Mouse (Mus musculus) lung, embryonic 16.5 days (tissue): ENCODE results near the gene Mogat2. TPM values are rescaled to one million over a fixed set of nuclear protein-coding genes. Genes with fewer than 3 reads are reported as not detected.

ENCODE experiments used
- ATAC-seq: fragments of 200-750 bp; cut with Nextera tagmentation; 2 replicates; pipeline ENCODE4 v1.8.0; 2017; ENCODE audit warnings: low read depth, mild to moderate bottlenecking, moderate library complexity
- H3K27ac ChIP-seq: fragments of 300-500 bp; sonication (generic); 2 replicates; pipeline ENCODE4 v1.5.1; 2014; ENCODE audit warnings: mild to moderate bottlenecking, control low read depth, low read length
- H3K27me3 ChIP-seq: fragments of 300-500 bp; sonication (generic); 2 replicates; pipeline ENCODE4 v1.6.1; 2014; ENCODE audit warnings: low read depth, low read length, mixed read lengths; ENCODE audit not compliant: control insufficient read depth, insufficient read depth
- H3K36me3 ChIP-seq: fragments of 300-500 bp; sonication (generic); 2 replicates; pipeline ENCODE4 v1.6.1; 2014; ENCODE audit warnings: low read length; ENCODE audit not compliant: control insufficient read depth, insufficient read depth
- H3K4me1 ChIP-seq: fragments of 300-500 bp; sonication (generic); replicated peaks from 2 replicates; pipeline ENCODE4 v1.6.1; 2014; ENCODE audit warnings: low read length, mixed read lengths; ENCODE audit not compliant: control insufficient read depth, insufficient read depth
- H3K4me2 ChIP-seq: fragments of 300-500 bp; sonication (generic); 2 replicates; pipeline ENCODE4 v1.6.1; 2014; ENCODE audit warnings: low read depth, low read length, control low read depth
- H3K4me3 ChIP-seq: fragments of 300-500 bp; sonication (generic); 2 replicates; pipeline ENCODE4 v1.5.1; 2014; ENCODE audit warnings: mild to moderate bottlenecking, low read length, control low read depth
- H3K9ac ChIP-seq: fragments of 300-500 bp; sonication (generic); 2 replicates; pipeline ENCODE4 v1.6.1; 2014; ENCODE audit warnings: low read length, control low read depth
- H3K9me3 ChIP-seq: fragments of 300-500 bp; sonication (generic); 2 replicates; pipeline ENCODE4 v1.6.1; 2016; ENCODE audit warnings: low read length; ENCODE audit not compliant: control insufficient read depth
- WGBS: fragments of 180-500 bp; shearing (Covaris S2); extraction: QIAGEN DNeasy Blood & Tissue Kit; methylation state at CpG from one replicate; pipeline ENCODE4 v1.1.7; 2014; 5-methylcytosine and 5-hydroxymethylcytosine counted together
- polyA plus RNA-seq: library from polyadenylated mRNA; unstranded; fragments of >200 nt; fragmentation: Nextera tagmentation; extraction: Ambion mirVana; gene quantifications from 2 replicates; pipeline ENCODE4 v1.2.1, GENCODE M21; 2015

Gene Mogat2
- polyA plus RNA-seq, 1 experiment from 2014 or later: 0.94 TPM

DNA sequence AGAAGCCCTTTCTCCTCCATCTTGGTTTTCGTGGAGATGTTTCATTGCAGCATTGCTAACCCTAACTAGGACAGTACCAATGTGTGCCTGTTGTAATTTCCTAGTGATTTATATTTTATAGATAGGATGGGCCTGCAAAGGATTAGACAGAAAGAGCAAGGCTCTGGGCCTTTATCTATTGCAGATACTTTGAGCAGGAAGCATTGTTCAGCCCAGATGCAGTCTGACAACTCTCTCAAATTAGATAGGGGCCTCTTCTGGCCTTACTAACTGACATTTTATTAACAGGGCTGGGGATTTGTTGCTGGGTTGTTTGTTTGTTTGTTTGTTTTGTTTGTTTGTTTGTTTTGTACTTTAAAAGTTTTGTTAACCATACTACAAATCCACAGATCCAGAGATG, 25.4 kb downstream of the Mogat2 start:
- Histone ChIP-seq H3K9ac (no peak overlapping the region), H3K27me3 (no peaks in the 10 kb centered on the region), H3K27ac (no peak overlapping the region), H3K4me1 (peaks cover 15% of the 10 kb centered on the region), H3K4me2 (no peak overlapping the region), H3K9me3 (no peaks in the 10 kb centered on the region), H3K4me3 (no peak overlapping the region), H3K36me3 (no peaks in the 10 kb centered on the region)
- 93% methylated on average over 1 of the region's 1 CpGs for WGBS
- no peak for ATAC-seq

DNA sequence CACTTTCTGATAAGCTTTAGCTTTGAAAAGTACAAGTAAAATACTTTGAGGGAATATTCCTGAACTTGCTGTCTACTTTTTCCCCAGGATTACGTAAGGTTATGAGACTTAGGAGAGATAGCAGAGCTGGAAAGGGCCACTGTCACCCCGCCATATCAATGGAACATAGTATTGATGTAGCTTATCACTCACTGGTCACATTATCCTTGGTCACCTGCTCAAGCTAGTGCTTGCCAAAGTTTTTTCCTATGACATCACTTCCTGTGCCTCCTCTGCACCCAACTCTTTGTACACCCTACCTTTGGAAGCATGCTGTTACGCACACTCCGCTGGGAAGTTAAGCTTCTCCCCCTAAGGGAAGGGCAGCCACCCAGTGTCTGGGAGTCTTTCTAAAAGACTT, 29.7 kb downstream of the Mogat2 start:
- Histone ChIP-seq H3K36me3 (no peaks in the 10 kb centered on the region), H3K4me3 (no peak overlapping the region), H3K9me3 (no peaks in the 10 kb centered on the region), H3K27ac (no peak overlapping the region), H3K4me2 (no peak overlapping the region), H3K4me1 (no peaks in the 10 kb centered on the region), H3K27me3 (no peaks in the 10 kb centered on the region), H3K9ac (no peak overlapping the region)
- WGBS: 87% methylated on average over 4 of the region's 4 CpGs
- no peak for ATAC-seq

DNA sequence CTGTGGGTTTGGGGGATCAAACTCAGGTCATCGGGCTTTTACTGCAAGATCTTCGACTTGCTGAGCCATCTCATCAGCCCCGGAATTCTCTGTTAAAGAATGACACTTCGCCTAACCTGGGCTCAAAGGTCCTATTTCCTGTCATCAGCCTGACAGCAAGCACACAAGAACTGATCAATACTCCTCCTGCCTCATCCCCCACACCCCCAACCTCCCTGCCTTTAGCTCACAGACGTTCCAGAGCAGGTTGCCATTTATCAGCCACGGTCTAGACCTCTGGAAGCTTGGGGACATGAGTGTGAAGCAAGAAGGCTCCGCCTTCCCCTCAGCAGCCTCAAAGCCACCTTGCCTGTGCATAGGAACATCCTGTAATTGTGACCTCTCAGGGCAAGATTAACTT, 32.1 kb downstream of the Mogat2 start:
- Histone ChIP-seq H3K9me3 (no peaks in the 10 kb centered on the region), H3K4me1 (no peaks in the 10 kb centered on the region), H3K4me2 (no peak overlapping the region), H3K4me3 (no peak overlapping the region), H3K27me3 (no peaks in the 10 kb centered on the region), H3K9ac (no peak overlapping the region), H3K27ac (no peak overlapping the region), H3K36me3 (no peaks in the 10 kb centered on the region)
- WGBS: 64% methylated on average over 7 of the region's 7 CpGs
- no peak for ATAC-seq

DNA sequence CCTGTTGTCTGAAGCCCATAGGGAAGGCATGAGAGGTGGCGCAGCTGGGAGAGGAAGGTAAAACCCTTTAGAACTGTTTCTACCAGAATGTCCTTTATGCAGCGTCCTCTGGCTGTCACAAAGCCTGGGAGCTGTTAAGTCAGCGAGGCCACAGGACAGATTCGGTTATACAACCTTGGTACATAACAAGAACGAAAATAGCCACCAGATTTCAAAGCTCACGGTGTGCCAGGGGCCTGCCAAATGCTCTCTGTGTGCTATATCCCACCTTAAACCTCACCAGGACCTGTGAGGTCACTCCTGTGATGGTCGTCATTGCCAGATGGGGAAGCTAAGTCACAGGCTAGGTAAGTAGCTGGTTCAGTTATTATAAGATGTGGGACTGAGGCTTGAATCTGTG, 36.3 kb downstream of the Mogat2 start:
- no peak for ATAC-seq
- Histone ChIP-seq H3K9ac (no peak overlapping the region), H3K36me3 (no peaks in the 10 kb centered on the region), H3K4me2 (no peak overlapping the region), H3K27me3 (no peaks in the 10 kb centered on the region), H3K4me3 (no peak overlapping the region), H3K9me3 (no peaks in the 10 kb centered on the region), H3K27ac (no peak overlapping the region), H3K4me1 (no peaks in the 10 kb centered on the region; the same call in 1 of the 2 replicates)
- WGBS: 75% methylated on average over 7 of the region's 7 CpGs

DNA sequence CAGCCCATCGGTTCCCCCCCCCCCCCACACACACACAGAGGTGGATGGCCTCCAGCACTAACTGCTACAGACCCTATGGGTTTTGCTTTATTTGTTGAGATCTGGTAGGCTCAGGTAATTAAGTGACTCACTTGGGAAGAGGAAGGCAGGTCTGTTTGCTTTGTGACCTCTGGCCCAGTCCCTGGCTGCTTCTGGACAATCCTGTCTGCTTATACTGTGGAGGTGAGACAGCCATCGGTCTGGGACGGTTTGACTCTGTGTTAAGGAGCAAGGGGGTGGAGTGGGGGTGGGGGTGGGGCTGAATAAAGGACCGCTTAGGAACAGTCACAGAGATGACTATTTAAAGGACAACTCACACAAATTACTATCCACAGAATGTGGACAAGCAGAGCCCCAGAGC, 38.1 kb downstream of the Mogat2 start:
- Histone ChIP-seq H3K4me2 (no peak overlapping the region), H3K9me3 (no peaks in the 10 kb centered on the region), H3K9ac (no peak overlapping the region), H3K27me3 (no peaks in the 10 kb centered on the region), H3K27ac (no peak overlapping the region), H3K36me3 (no peaks in the 10 kb centered on the region), H3K4me1 (no peaks in the 10 kb centered on the region; the same call in 1 of the 2 replicates), H3K4me3 (no peak overlapping the region)
- 24% methylated on average over 4 of the region's 4 CpGs for WGBS
- no peak for ATAC-seq

DNA sequence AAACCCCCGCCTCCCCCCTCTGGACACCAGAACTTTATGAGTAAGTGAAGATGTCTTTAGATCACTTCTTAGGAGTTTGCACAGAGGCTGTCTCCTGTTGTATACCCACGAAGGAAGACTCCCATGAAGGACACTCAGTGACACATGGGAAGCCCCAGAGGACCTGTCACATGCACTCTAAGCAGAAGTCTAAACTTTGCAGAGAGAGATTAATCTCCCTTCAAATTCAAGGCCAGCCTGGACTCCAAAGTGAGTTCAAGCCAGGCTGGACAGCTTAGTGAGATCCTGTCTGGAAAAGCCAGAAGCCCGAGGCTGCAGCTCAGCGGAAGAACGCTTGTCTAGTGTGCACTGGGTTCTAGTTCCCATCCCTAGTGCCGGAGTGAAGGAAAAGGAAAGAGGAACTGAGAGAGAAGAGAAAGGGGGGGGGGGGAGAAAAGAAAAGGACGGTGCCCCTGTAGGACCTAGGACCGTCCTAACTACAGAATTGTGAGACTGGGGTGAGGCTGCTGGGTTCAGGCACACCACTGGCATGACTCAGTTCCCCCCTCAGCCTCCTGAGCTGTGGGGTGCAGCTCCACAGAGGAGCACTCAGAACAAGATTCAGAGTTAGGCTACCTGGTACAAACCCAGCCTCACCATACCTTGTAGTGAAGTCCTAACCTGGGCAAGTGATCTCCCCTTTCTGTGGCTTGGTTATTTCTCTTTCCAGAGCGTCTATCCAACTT, 38.8 kb downstream of the Mogat2 start:
- no peaks in the 10 kb centered on the region for H3K36me3 ChIP-seq

DNA sequence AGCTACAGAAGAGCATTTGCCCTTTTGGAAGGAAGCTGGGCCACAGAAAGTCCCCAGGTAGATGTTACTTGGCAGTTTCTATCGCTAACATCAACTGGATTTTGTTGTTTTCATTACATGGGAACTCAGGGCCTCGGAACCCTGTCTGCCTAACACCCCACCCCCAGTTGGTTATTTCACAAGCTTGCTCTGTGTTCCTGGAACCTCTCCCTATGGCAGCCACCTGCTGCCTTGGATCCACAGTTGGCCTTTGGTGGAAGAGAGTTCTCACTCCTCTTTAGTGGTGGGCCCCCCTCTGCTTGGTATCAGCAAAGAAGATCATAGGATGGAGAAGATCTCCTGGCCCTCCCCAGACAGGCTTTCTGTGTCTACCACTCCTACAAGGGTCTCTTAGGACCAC, 39.6 kb downstream of the Mogat2 start:
- WGBS: 82% methylated on average over 2 of the region's 2 CpGs
- H3K4me1 ChIP-seq: no peaks in the 10 kb centered on the region; the same call in 1 of the 2 replicates
- H3K27ac ChIP-seq: no peak overlapping the region
- H3K36me3 ChIP-seq: no peaks in the 10 kb centered on the region
- H3K4me3 ChIP-seq: no peak overlapping the region
- H3K4me2 ChIP-seq: no peak overlapping the region
- no peak for ATAC-seq
- no peaks in the 10 kb centered on the region for H3K9me3 ChIP-seq
- no peaks in the 10 kb centered on the region for H3K27me3 ChIP-seq
- no peak overlapping the region for H3K9ac ChIP-seq

More for the DNA sequence above, 38.8 kb downstream of the Mogat2 start:
- Histone ChIP-seq H3K4me1 (no peaks in the 10 kb centered on the region; the same call in 1 of the 2 replicates), H3K27me3 (no peaks in the 10 kb centered on the region), H3K4me3 (no peak overlapping the region), H3K9ac (no peak overlapping the region), H3K9me3 (no peaks in the 10 kb centered on the region), H3K4me2 (no peak overlapping the region), H3K27ac (no peak overlapping the region)
- 65% methylated on average over 8 of the region's 9 CpGs for WGBS
- ATAC-seq: no peak

DNA sequence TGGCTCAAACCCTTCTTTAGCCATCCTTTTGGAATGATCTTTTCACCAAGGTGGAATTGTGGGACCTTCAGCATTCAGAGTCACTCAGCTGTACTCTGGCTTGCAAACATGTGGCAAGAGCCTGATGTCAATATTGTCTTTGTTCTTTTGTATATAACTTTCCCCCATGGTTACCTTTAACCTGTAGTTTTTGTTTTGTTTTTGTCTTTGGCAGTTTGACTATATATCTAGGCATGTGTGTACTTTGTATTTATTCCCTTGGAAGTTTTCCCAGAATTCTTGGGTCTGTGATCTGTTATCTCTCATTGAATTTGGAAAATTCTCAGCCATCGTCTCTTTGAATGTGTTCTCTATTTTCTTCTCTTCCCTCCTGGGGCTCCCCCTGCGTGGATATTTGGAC, 43.9 kb downstream of the Mogat2 start:
- Histone ChIP-seq H3K9me3 (no peaks in the 10 kb centered on the region), H3K4me1 (no peaks in the 10 kb centered on the region), H3K27me3 (no peaks in the 10 kb centered on the region), H3K4me3 (no peak overlapping the region), H3K27ac (no peak overlapping the region), H3K36me3 (no peaks in the 10 kb centered on the region), H3K4me2 (no peak overlapping the region), H3K9ac (no peak overlapping the region)
- WGBS: 49% methylated on average over 2 of the region's 2 CpGs
- no peak for ATAC-seq

DNA sequence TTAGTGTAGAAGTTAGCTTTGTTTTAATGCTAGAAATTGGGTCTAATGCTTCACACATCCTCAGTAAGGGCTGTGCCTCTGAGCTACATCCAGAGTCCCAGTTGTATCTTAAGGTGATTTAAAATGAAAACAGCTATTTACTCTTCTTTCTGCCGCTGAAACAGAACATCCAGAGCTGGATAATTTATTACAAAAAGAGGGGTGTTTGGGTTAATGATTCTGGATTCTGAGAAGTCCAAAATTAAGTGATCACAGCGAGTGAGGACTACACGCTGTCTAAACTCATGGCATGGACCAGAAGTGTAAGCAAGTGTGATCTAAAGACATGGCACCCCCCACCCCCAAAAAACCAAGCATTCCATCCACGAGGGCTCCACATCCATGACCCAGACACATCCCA, 44.5 kb downstream of the Mogat2 start:
- no peaks in the 10 kb centered on the region for H3K36me3 ChIP-seq
- ATAC-seq: no peak
- no peaks in the 10 kb centered on the region for H3K4me1 ChIP-seq
- H3K9me3 ChIP-seq: no peaks in the 10 kb centered on the region
- no peak overlapping the region for H3K4me2 ChIP-seq
- 77% methylated on average over 4 of the region's 4 CpGs for WGBS
- no peak overlapping the region for H3K9ac ChIP-seq
- no peak overlapping the region for H3K27ac ChIP-seq
- H3K27me3 ChIP-seq: no peaks in the 10 kb centered on the region
- no peak overlapping the region for H3K4me3 ChIP-seq

DNA sequence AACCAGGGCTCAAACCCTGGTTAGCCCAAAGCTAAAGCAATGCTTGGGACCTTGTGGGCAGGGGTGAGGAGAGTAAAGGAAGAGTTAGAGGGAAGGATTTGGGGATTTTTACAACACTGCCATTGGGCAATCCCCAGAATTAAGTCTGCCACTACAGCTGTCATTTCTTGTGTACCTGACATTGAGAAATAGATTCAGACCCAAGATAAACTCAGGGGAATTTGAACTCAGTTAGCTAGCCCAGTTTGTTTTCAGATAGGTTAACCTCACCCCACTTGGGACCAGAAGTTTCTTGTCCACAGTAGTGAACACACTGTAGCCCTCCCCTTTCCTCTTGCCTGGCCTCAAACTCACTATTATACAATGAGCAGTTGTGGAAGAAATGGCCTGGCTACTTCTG, 47.0 kb downstream of the Mogat2 start:
- Histone ChIP-seq H3K9ac (no peak overlapping the region), H3K4me2 (no peak overlapping the region), H3K4me3 (no peak overlapping the region), H3K27me3 (no peaks in the 10 kb centered on the region), H3K27ac (no peak overlapping the region), H3K36me3 (no peaks in the 10 kb centered on the region), H3K4me1 (no peaks in the 10 kb centered on the region), H3K9me3 (no peaks in the 10 kb centered on the region)
- no peak for ATAC-seq
